In genomic region chr1:81755281-81755680, GRCm38 (mm10) we compare ENCODE assay signal across 28 mouse cellular contexts.
DNase-seq lines count a peak whose midpoint lies in the region; ATAC-seq and TF ChIP-seq lines count a peak whose summit lies in the region.
"Had no signal": no experiment of that assay in that cellular context is flagged by ENCODE, and none has a peak within 500 bp of the region (broad histone marks: within the 10 kb centered on the region; RNA-seq: fewer than 3 reads in every experiment).

No protein-coding gene starts in this region.

- no peak overlapping the region for H3K4me3 ChIP-seq in heart, embryonic 13.5 days
- H3K4me3 ChIP-seq in lung, embryonic 15.5 days, result no peak overlapping the region
- H3K4me3 ChIP-seq in heart, postnatal 0 days (ENCODE audit: low read depth, low read length), result no peak overlapping the region
- H3K4me3 ChIP-seq in cerebellum, adult 2 months (replicated peaks; ENCODE audit: insufficient read depth, low read depth, low read length), result no peak overlapping the region
- H3K4me3 ChIP-seq: embryonic facial prominence, embryonic 10.5 days; embryonic facial prominence, embryonic 15.5 days; forebrain, embryonic 12.5 days; hindbrain, embryonic 10.5 days; hindbrain, embryonic 15.5 days; kidney, embryonic 15.5 days; layer of hippocampus, adult 2 months; left cerebral cortex, adult 2 months; liver, embryonic 13.5 days; midbrain, embryonic 10.5 days; stomach, embryonic 15.5 days had no signal

- H3K27me3 ChIP-seq in heart, embryonic 13.5 days (replicated peaks), result no peaks in the 10 kb centered on the region
- H3K27me3 ChIP-seq in lung, embryonic 15.5 days, result no peaks in the 10 kb centered on the region
- H3K27me3 ChIP-seq in heart, postnatal 0 days (ENCODE audit: control insufficient read depth, insufficient read depth, low read length), result no peaks in the 10 kb centered on the region
- H3K27me3 ChIP-seq in cerebellum, adult 2 months (ENCODE audit: control insufficient read depth, insufficient read depth, low read length), result no peaks in the 10 kb centered on the region
- H3K27me3 ChIP-seq: CH12.LX; embryonic facial prominence, embryonic 15.5 days; forebrain, embryonic 12.5 days; hindbrain, embryonic 15.5 days; kidney, embryonic 15.5 days; liver, embryonic 13.5 days; stomach, embryonic 15.5 days had no signal

- no peak for TF ChIP-seq CTCF in heart, postnatal 0 days (IDR thresholded peaks at IDR 0.05; ENCODE audit: low read depth)
- TF ChIP-seq CTCF in cerebellum, adult 2 months (IDR thresholded peaks at IDR 0.05; ENCODE audit: borderline replicate concordance, insufficient read depth, low read depth, low read length), result no peak

- WGBS in heart, embryonic 13.5 days, result 16% methylated on average over 3 of the region's 3 CpGs
- 31% methylated on average over 3 of the region's 3 CpGs for WGBS in lung, embryonic 15.5 days
- 15% methylated on average over 3 of the region's 3 CpGs for whole genome bisulfite sequencing in heart, postnatal 0 days
- 91% methylated on average over 3 of the region's 3 CpGs for WGBS in cerebellum, adult 2 months

- H3K9me3 ChIP-seq in heart, embryonic 13.5 days, result no peaks in the 10 kb centered on the region
- no peaks in the 10 kb centered on the region for H3K9me3 ChIP-seq in lung, embryonic 15.5 days
- no peaks in the 10 kb centered on the region for H3K9me3 ChIP-seq in heart, postnatal 0 days (replicated peaks; ENCODE audit: control insufficient read depth, low read length)
- H3K9me3 ChIP-seq: embryonic facial prominence, embryonic 10.5 days; embryonic facial prominence, embryonic 15.5 days; forebrain, embryonic 12.5 days; hindbrain, embryonic 10.5 days; hindbrain, embryonic 15.5 days; kidney, embryonic 15.5 days; liver, embryonic 13.5 days; midbrain, embryonic 10.5 days; stomach, embryonic 15.5 days had no signal

- no peak for TF ChIP-seq POLR2A in cerebellum, adult 2 months (IDR thresholded peaks at IDR 0.05; ENCODE audit: borderline replicate concordance, insufficient read depth, low read length)

- peak; percentile 91 for TF ChIP-seq EP300 in heart, postnatal 0 days (IDR thresholded peaks at IDR 0.05; ENCODE audit: low read depth)

- H3K4me2 ChIP-seq in heart, embryonic 13.5 days, result no peak overlapping the region
- H3K4me2 ChIP-seq in lung, embryonic 15.5 days, result no peak overlapping the region
- no peak overlapping the region for H3K4me2 ChIP-seq in heart, postnatal 0 days (ENCODE audit: low read depth, low read length)
- H3K4me2 ChIP-seq: embryonic facial prominence, embryonic 15.5 days; forebrain, embryonic 12.5 days; hindbrain, embryonic 15.5 days; kidney, embryonic 15.5 days; liver, embryonic 13.5 days; stomach, embryonic 15.5 days had no signal

- H3K4me1 ChIP-seq in heart, embryonic 13.5 days, result peaks cover 12% of the 10 kb centered on the region; the same call in 1 of the 2 replicates
- H3K4me1 ChIP-seq in lung, embryonic 15.5 days, result no peaks in the 10 kb centered on the region
- no peaks in the 10 kb centered on the region for H3K4me1 ChIP-seq in heart, postnatal 0 days (ENCODE audit: control insufficient read depth, insufficient read depth)
- H3K4me1 ChIP-seq in cerebellum, adult 2 months (ENCODE audit: control insufficient read depth, insufficient read depth, low read length), result no peaks in the 10 kb centered on the region
- H3K4me1 ChIP-seq: embryonic facial prominence, embryonic 10.5 days; embryonic facial prominence, embryonic 15.5 days; forebrain, embryonic 12.5 days; hindbrain, embryonic 10.5 days; hindbrain, embryonic 15.5 days; kidney, embryonic 15.5 days; liver, embryonic 13.5 days; midbrain, embryonic 10.5 days; stomach, embryonic 15.5 days had no signal

- no peak for DNase-seq in heart, adult 9 months (ENCODE audit: low spot score in 2 of 2)
- no peak for DNase-seq in lung, postnatal 25 days (ENCODE audit: low spot score)
- peak; percentile 74 for DNase-seq in heart, postnatal 0 days (ENCODE audit: low spot score)
- no peak for DNase-seq in cerebellum, adult 2 months
- DNase-seq: adrenal gland, adult 2 months; cerebellum, adult 18-20 months; cerebellum, postnatal 25 days; forebrain, postnatal 0 days; kidney, adult 18-20 months; kidney, postnatal 36 days; liver, embryonic 13.5 days; lung, postnatal 14 days; right cerebral cortex, postnatal 25 days had no signal

- ATAC-seq in heart, embryonic 13.5 days (ENCODE audit: extremely low read depth, insufficient number of reproducible peaks, low FRiP score, low TSS enrichment), result peak; percentile 63; the same call in 1 of the 2 replicates
- peak; percentile 57; the same call in 1 of the 2 replicates for ATAC-seq in lung, embryonic 15.5 days (ENCODE audit: borderline replicate concordance, extremely low read depth, low FRiP score, low TSS enrichment)
- peak; percentile 94 for ATAC-seq in heart, postnatal 0 days (ENCODE audit: insufficient read depth, low read depth)
- ATAC-seq: activated CD4-positive, CD25-positive, alpha-beta regulatory T cell, adult 4 months; forebrain, postnatal 0 days; midbrain, embryonic 16.5 days had no signal

- H3K36me3 ChIP-seq in heart, embryonic 13.5 days, result no peaks in the 10 kb centered on the region
- no peaks in the 10 kb centered on the region for H3K36me3 ChIP-seq in lung, embryonic 15.5 days
- no peaks in the 10 kb centered on the region for H3K36me3 ChIP-seq in heart, postnatal 0 days (replicated peaks; ENCODE audit: control insufficient read depth, insufficient read depth, low read length)
- H3K36me3 ChIP-seq: embryonic facial prominence, embryonic 10.5 days; embryonic facial prominence, embryonic 15.5 days; forebrain, embryonic 12.5 days; hindbrain, embryonic 10.5 days; hindbrain, embryonic 15.5 days; kidney, embryonic 15.5 days; liver, embryonic 13.5 days; midbrain, embryonic 10.5 days; stomach, embryonic 15.5 days had no signal

- no peak overlapping the region for H3K9ac ChIP-seq in heart, embryonic 13.5 days
- H3K9ac ChIP-seq in lung, embryonic 15.5 days, result no peak overlapping the region
- no peak overlapping the region for H3K9ac ChIP-seq in heart, postnatal 0 days (replicated peaks; ENCODE audit: low read depth, low read length)
- H3K9ac ChIP-seq: embryonic facial prominence, embryonic 15.5 days; forebrain, embryonic 12.5 days; forebrain, postnatal 0 days; hindbrain, embryonic 15.5 days; kidney, embryonic 15.5 days; liver, embryonic 13.5 days; stomach, embryonic 15.5 days had no signal

- H3K27ac ChIP-seq in heart, embryonic 13.5 days (replicated peaks), result peak overlapping the region; percentile 55
- 0 out of 2 replicates have a peak overlapping the region, but pooled peaks have one; percentile 15 for H3K27ac ChIP-seq in lung, embryonic 15.5 days
- 0 out of 2 replicates have a peak overlapping the region, but pooled peaks have one; percentile 64 for H3K27ac ChIP-seq in heart, postnatal 0 days (ENCODE audit: low read depth)
- no peak overlapping the region for H3K27ac ChIP-seq in cerebellum, adult 2 months (ENCODE audit: insufficient read depth, low read length)
- H3K27ac ChIP-seq: embryonic facial prominence, embryonic 10.5 days; embryonic facial prominence, embryonic 15.5 days; forebrain, embryonic 12.5 days; hindbrain, embryonic 10.5 days; hindbrain, embryonic 15.5 days; kidney, embryonic 15.5 days; layer of hippocampus, adult 2 months; left cerebral cortex, adult 2 months; liver, embryonic 13.5 days; midbrain, embryonic 10.5 days; stomach, embryonic 15.5 days had no signal
